Mouse (Mus musculus): ENCODE results near the gene Cpt1a.

The Cpt1a gene

GRCm38 (mm10) chr19:3365089-3365488 lies 43.0 kb downstream of the Cpt1a start:
- DNase-seq (ENCODE audit: low spot score): no peak

GRCm38 (mm10) chr19:3368276-3368675 lies 46.1 kb downstream of the Cpt1a start:
- DNase-seq (ENCODE audit: low spot score): no peak

- no peak for DNase-seq (ENCODE audit: low spot score)
Observed at GRCm38 (mm10) chr19:3373380-3373779, 51.2 kb downstream of the Cpt1a start.

- no peak for DNase-seq (ENCODE audit: low spot score)
Observed at GRCm38 (mm10) chr19:3374028-3374427, 51.9 kb downstream of the Cpt1a start.

GRCm38 (mm10) chr19:3375945-3376495 lies 53.9 kb downstream of the Cpt1a start:
- DNase-seq (ENCODE audit: low spot score): no peak

GRCm38 (mm10) chr19:3376966-3377715 lies 55.0 kb downstream of the Cpt1a start:
- no peak for DNase-seq (ENCODE audit: low spot score)

GRCm38 (mm10) chr19:3378614-3379013 lies 56.5 kb downstream of the Cpt1a start:
- DNase-seq (ENCODE audit: low spot score): no peak

- DNase-seq (ENCODE audit: low spot score): peak; percentile 48
Observed at GRCm38 (mm10) chr19:3388061-3388460, 65.9 kb downstream of the Cpt1a start.

GRCm38 (mm10) chr19:3388629-3389057 lies 66.5 kb downstream of the Cpt1a start, which contains the start of gene Tesmin:
Gene Tesmin, plus strand, starts transcription at chr19:3388857.
- peak; percentile 99 for DNase-seq (ENCODE audit: low spot score)

- DNase-seq (ENCODE audit: low spot score): peak; percentile 88
Observed at GRCm38 (mm10) chr19:3389089-3389488, 67.0 kb downstream of the Cpt1a start.

GRCm38 (mm10) chr19:3392384-3392783 lies 70.2 kb downstream of the Cpt1a start:
- no peak for DNase-seq (ENCODE audit: low spot score)

- no peak for DNase-seq (ENCODE audit: low spot score)
Observed at GRCm38 (mm10) chr19:3394216-3394615, 72.1 kb downstream of the Cpt1a start.

GRCm38 (mm10) chr19:3400057-3400456 lies 77.9 kb downstream of the Cpt1a start:
- DNase-seq (ENCODE audit: low spot score): no peak

- DNase-seq (ENCODE audit: low spot score): no peak
Observed at GRCm38 (mm10) chr19:3401504-3401903, 79.4 kb downstream of the Cpt1a start.

GRCm38 (mm10) chr19:3401943-3402342 lies 79.8 kb downstream of the Cpt1a start:
- DNase-seq (ENCODE audit: low spot score): no peak

- DNase-seq (ENCODE audit: low spot score): no peak
Observed at GRCm38 (mm10) chr19:3402390-3402789, 80.3 kb downstream of the Cpt1a start.

- no peak for DNase-seq (ENCODE audit: low spot score)
Observed at GRCm38 (mm10) chr19:3404030-3404429, 81.9 kb downstream of the Cpt1a start.

- DNase-seq (ENCODE audit: low spot score): no peak
Observed at GRCm38 (mm10) chr19:3405531-3406281, 83.6 kb downstream of the Cpt1a start.

GRCm38 (mm10) chr19:3414268-3414733 lies 92.2 kb downstream of the Cpt1a start, which contains the start of gene Gal:
Gene Gal, minus strand, starts transcription at chr19:3414544.
- peak; percentile 30 for DNase-seq (ENCODE audit: low spot score)

GRCm38 (mm10) chr19:3419251-3419650 lies 97.1 kb downstream of the Cpt1a start:
- no peak for DNase-seq (ENCODE audit: low spot score)

- DNase-seq (ENCODE audit: low spot score): no peak
Observed at GRCm38 (mm10) chr19:3422488-3422887, 100.4 kb downstream of the Cpt1a start.

- DNase-seq (ENCODE audit: low spot score): no peak
Observed at GRCm38 (mm10) chr19:3422981-3423380, 100.8 kb downstream of the Cpt1a start.

GRCm38 (mm10) chr19:3424214-3424613 lies 102.1 kb downstream of the Cpt1a start:
- no peak for DNase-seq (ENCODE audit: low spot score)

Data from testis, postnatal 14 days (tissue).